Mouse (Mus musculus): ENCODE results near the gene Olfr53. TPM values are rescaled to one million over a fixed set of nuclear protein-coding genes. Genes with fewer than 3 reads are reported as not detected.
"Not testable (repeated sequence)": the region's sequence is repeated elsewhere in the genome, so short reads cannot be mapped to it uniquely, and the experiment has no call there.

Gene Olfr53
- polyA plus RNA-seq (2012; ENCODE audit: insufficient read depth, low replicate concordance): not detected in 2 replicates

DNA sequence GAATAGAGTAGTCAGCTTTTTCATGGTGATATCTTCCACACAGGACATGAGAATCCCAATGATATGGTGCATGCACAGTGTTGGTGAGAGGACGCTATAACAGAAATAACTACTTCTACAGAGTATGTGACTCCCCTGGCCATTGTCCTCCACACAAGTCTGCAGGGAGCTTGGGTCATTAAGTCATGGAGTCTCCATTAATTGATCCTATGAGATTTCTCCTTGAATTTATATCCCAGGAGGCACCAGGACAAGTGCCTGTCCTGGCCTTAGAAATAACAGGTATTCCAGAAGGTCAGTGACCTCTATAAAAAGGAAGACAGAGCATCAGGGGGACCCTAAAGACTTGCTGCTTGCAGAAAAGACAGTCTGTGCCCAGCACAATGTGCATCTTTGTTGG lies at the start of gene Olfr53:
Gene Olfr53, plus strand, starts transcription at position 301 of the 400 bp plus-strand sequence.
- H3K9me3 ChIP-seq: no peaks in the 10 kb centered on the region
- H3K4me1 ChIP-seq: no peaks in the 10 kb centered on the region
- no peak within 1 kb of the TSS for H3K4me3 ChIP-seq (replicated peaks)
- TF ChIP-seq GATA1 (IDR thresholded peaks at IDR 0.05; ENCODE audit: borderline replicate concordance, low read length): no peak
- TF ChIP-seq FLI1 (IDR thresholded peaks at IDR 0.05; ENCODE audit: low read length): no peak
- H3K27me3 ChIP-seq (replicated peaks): no peaks in the 10 kb centered on the region
- H3K36me3 ChIP-seq (replicated peaks; ENCODE audit: low read length): no peaks in the 10 kb centered on the region

DNA sequence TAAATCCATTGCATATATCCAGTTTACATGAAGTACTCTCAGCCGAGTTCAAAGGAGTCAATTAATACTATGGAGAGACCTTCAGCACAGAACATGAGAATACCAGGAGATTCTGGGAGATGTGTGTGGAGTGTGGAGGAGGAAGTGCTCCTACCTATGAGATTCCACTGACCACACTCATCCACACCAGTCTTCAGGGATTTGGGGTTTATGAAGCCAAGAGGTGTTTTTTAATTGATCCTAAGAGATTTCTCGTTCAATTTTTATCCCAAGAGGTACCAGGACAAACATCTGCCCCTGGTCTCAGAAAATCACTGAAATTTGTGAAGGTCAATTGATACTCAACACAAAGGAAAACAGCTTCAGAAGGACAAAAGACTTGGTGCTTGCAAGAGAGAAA lies 45.3 kb upstream of the Olfr53 start, which contains the start of gene Olfr46:
Gene Olfr46, plus strand, starts transcription at position 301 of the 400 bp plus-strand sequence.
- not testable (repeated sequence) for H3K9me3 ChIP-seq; H3K27me3 ChIP-seq (replicated peaks); H3K36me3 ChIP-seq (replicated peaks; ENCODE audit: low read length); H3K4me1 ChIP-seq; H3K4me3 ChIP-seq (replicated peaks)

DNA sequence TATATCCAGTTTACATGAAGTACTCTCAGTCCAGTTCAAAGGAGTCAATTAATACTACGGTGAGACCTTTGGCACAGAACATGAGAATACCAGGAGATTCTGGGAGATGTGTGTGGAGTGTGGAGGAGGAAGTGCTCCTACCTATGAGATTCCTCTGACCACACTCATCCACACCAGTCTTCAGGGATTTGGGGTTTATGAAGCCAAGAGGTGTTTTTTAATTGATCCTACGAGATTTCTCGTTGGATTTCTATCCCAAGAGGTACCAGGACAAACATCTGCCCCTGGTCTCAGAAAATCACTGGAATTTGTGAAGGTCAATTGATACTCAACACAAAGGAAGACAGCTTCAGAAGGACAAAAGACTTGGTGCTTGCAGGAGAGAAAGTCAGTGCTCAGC lies 17.6 kb upstream of the Olfr53 start, which contains the start of gene Olfr61:
Gene Olfr61, plus strand, starts transcription at position 301 of the 400 bp plus-strand sequence.
- H3K27me3 ChIP-seq (replicated peaks); H3K36me3 ChIP-seq (replicated peaks; ENCODE audit: low read length); H3K4me1 ChIP-seq; H3K4me3 ChIP-seq (replicated peaks); H3K9me3 ChIP-seq: not testable (repeated sequence)

DNA sequence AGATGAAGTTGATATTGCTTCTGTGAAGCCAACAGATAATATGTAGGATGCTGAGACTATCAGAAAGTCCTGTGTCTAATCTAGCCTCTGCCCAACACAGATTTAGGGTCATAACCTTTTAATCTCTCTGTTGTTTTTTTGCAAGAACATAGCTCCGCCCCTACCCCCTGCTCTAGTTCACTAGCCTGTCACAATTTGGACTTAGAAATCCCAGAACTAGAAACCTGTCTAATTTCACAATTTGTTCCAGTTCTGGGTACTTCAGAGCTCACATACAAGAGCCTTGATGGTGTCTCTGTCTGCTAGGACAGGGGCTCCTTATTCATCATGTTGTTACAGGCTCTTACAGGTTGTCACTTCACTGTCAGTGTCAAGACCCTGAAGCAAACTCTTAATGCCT lies 15.7 kb upstream of the Olfr53 start:
- H3K9me3 ChIP-seq: no peaks in the 10 kb centered on the region
- TF ChIP-seq GATA1 (IDR thresholded peaks at IDR 0.05; ENCODE audit: borderline replicate concordance, low read length) (no peak), FLI1 (IDR thresholded peaks at IDR 0.05; ENCODE audit: low read length) (no peak)
- no peaks in the 10 kb centered on the region for H3K36me3 ChIP-seq (replicated peaks; ENCODE audit: low read length)
- no peak overlapping the region for H3K4me3 ChIP-seq (replicated peaks)
- H3K27me3 ChIP-seq (replicated peaks): no peaks in the 10 kb centered on the region
- H3K4me1 ChIP-seq: no peaks in the 10 kb centered on the region

DNA sequence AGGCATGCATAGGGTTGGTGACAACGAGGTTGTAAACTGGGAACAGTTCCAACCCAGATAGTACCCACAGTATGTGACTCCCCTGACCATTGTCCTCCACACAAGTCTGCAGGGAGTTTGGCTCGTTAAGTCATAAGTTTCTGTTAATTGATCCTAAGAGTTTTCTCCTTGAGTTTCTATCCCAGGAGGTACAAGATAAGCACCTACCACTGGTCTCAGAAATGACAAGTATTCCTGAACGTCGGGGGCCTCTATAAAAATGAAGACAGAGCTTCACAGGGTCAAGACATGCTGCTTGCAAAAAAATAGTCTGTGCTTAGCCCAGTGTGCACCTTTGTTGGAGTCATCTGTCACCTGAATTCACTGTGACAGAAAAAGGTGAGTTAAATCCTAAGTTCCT lies 13.4 kb downstream of the Olfr53 start, which contains the start of gene Olfr539:
Gene Olfr539, plus strand, starts transcription at position 301 of the 400 bp plus-strand sequence.
- no peaks in the 10 kb centered on the region for H3K36me3 ChIP-seq (replicated peaks; ENCODE audit: low read length)
- H3K4me3 ChIP-seq (replicated peaks): no peak within 1 kb of the TSS
- no peak for TF ChIP-seq FLI1 (IDR thresholded peaks at IDR 0.05; ENCODE audit: low read length)
- TF ChIP-seq GATA1 (IDR thresholded peaks at IDR 0.05; ENCODE audit: borderline replicate concordance, low read length): no peak
- H3K9me3 ChIP-seq: no peaks in the 10 kb centered on the region
- no peaks in the 10 kb centered on the region for H3K27me3 ChIP-seq (replicated peaks)
- no peaks in the 10 kb centered on the region for H3K4me1 ChIP-seq

DNA sequence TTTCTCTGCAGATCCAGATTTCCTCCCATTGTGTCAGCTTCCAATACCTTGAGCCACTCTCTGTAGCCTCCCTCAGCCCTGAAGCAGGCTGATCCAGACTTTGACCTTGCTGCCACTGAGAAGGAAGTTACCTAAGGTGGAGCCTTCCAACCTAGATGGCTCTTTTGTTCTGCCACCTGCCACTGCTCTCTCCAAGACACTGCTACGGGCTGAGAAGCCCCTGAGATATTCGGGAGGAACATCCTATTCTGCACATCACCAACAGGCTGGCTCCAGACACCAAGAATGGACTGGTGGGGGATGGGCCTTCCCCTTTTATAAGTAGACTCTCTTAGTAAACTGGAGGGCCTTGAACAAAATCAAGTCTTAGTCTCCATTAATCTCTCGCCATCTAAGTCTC lies 24.4 kb downstream of the Olfr53 start:
- not testable (repeated sequence) for H3K4me3 ChIP-seq (replicated peaks); H3K27me3 ChIP-seq (replicated peaks); H3K4me1 ChIP-seq; H3K36me3 ChIP-seq (replicated peaks; ENCODE audit: low read length); H3K9me3 ChIP-seq

DNA sequence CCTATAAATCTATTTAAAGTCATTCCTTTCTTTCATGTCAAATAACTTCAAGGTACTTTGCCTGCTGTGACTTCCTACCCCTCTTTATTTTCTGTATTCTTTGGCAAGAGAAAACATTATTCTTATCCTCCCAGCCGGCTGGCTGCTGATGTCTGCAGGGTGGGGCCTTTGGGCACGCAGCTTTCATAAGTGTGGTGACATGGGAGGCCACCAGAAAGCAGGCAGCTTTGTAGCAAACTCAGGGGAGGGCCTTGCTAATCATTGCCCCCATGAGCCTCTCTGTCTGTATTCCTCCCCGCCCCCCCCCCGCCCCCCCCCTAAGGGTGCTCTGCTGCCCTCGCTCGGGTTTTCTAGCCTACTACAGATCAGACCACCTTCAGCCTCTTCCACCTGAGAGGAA lies 29.6 kb downstream of the Olfr53 start:
- Histone ChIP-seq H3K36me3 (replicated peaks; ENCODE audit: low read length) (no peaks in the 10 kb centered on the region), H3K27me3 (replicated peaks) (peaks cover 5% of the 10 kb centered on the region), H3K9me3 (peaks cover 19% of the 10 kb centered on the region), H3K4me1 (no peaks in the 10 kb centered on the region), H3K4me3 (replicated peaks) (no peak overlapping the region)
- TF ChIP-seq GATA1 (IDR thresholded peaks at IDR 0.05; ENCODE audit: borderline replicate concordance, low read length) (no peak), FLI1 (IDR thresholded peaks at IDR 0.05; ENCODE audit: low read length) (no peak)

DNA sequence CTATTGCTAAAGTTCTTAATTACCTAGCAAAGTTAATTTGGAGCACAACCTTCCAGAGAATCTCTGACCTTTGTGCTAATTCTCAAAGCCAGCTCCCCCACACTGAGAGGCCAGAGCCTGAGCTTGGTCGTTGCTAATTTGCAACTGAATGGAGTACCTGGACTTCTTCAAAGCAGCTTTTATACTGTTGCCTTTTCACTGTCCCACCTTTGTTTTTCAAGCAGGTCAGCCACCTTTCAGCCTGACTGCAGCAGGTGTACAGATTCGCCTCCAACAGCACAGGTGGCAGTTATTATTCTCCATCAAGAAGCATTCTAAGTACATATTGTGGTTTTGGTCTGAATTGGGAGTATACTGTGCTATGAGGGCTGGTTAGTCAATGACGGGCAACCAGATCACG lies 33.3 kb downstream of the Olfr53 start:
- H3K4me3 ChIP-seq (replicated peaks); H3K27me3 ChIP-seq (replicated peaks); H3K4me1 ChIP-seq; H3K36me3 ChIP-seq (replicated peaks; ENCODE audit: low read length): not testable (repeated sequence)
- H3K9me3 ChIP-seq: peaks cover 14% of the 10 kb centered on the region

DNA sequence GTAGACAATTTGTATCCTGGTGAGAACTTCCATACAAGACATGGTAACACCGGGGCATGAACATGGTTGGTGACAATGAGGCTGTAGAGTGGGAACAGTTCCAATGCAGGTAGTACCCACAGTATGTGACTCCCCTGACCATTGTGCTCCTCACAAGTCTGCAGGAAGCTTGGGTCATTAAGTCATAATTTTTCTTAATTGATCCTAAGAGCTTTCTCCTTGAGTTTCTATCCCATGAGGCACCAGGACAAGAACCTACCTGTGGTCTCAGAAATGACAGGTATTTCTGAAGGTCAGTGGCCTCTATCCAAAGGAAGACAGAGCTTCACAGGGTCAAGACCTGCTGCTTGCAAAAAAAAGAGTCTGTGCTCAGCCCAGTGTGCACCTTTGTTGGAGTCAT lies 35.4 kb downstream of the Olfr53 start, which contains the start of gene Olfr45:
Gene Olfr45, plus strand, starts transcription at position 301 of the 400 bp plus-strand sequence.
- H3K4me3 ChIP-seq (replicated peaks): no peak within 1 kb of the TSS
- peaks cover 14% of the 10 kb centered on the region for H3K9me3 ChIP-seq
- no peaks in the 10 kb centered on the region for H3K4me1 ChIP-seq
- TF ChIP-seq GATA1 (IDR thresholded peaks at IDR 0.05; ENCODE audit: borderline replicate concordance, low read length): no peak
- H3K36me3 ChIP-seq (replicated peaks; ENCODE audit: low read length): no peaks in the 10 kb centered on the region
- H3K27me3 ChIP-seq (replicated peaks): no peaks in the 10 kb centered on the region

DNA sequence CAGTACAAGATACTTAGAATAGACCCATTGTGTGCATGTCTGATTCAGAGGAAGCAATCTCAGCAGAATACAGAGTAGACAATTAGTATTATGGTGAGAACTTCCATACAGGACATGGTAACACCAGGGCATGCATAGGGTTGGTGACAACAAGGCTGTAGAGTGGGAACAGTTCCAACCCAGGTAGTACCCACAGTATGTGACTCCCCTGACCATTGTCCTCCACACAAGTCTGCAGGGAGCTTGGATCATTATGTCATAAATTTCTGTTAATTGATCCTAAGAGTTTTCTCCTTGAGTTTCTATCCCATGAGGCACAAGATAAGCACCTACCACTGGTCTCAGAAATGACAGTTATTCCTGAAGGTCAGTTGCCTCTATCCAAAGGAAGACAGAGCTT lies 50.7 kb downstream of the Olfr53 start, which contains the start of gene Olfr541:
Gene Olfr541, plus strand, starts transcription at position 301 of the 400 bp plus-strand sequence.
- H3K9me3 ChIP-seq: no peaks in the 10 kb centered on the region
- TF ChIP-seq GATA1 (IDR thresholded peaks at IDR 0.05; ENCODE audit: borderline replicate concordance, low read length): no peak
- TF ChIP-seq FLI1 (IDR thresholded peaks at IDR 0.05; ENCODE audit: low read length): no peak
- H3K27me3 ChIP-seq (replicated peaks): no peaks in the 10 kb centered on the region
- H3K4me1 ChIP-seq: no peaks in the 10 kb centered on the region
- no peak within 1 kb of the TSS for H3K4me3 ChIP-seq (replicated peaks)
- H3K36me3 ChIP-seq (replicated peaks; ENCODE audit: low read length): no peaks in the 10 kb centered on the region

Other genes starting within 250 kb of the Olfr53 start
- not detected in 2 replicates for gene Olfr531, start 243.5 kb upstream of the Olfr53 start, polyA plus RNA-seq (2012; ENCODE audit: insufficient read depth, low replicate concordance)
- gene Olfr532, start 224.8 kb upstream of the Olfr53 start, polyA plus RNA-seq (2012; ENCODE audit: insufficient read depth, low replicate concordance): not detected in 2 replicates
- gene Olfr533, start 183.1 kb upstream of the Olfr53 start, polyA plus RNA-seq (2012; ENCODE audit: insufficient read depth, low replicate concordance): not detected in 2 replicates
- gene Olfr535, start 162.2 kb upstream of the Olfr53 start, polyA plus RNA-seq (2012; ENCODE audit: insufficient read depth, low replicate concordance): not detected in 2 replicates
- gene Olfr536, start 139.1 kb upstream of the Olfr53 start, polyA plus RNA-seq (2012; ENCODE audit: insufficient read depth, low replicate concordance): not detected in 2 replicates
- not detected in 2 replicates for gene Olfr538, start 78.6 kb upstream of the Olfr53 start, polyA plus RNA-seq (2012; ENCODE audit: insufficient read depth, low replicate concordance)
- gene Olfr46, start 45.2 kb upstream of the Olfr53 start, polyA plus RNA-seq (2012; ENCODE audit: insufficient read depth, low replicate concordance): not detected in 2 replicates
- gene Olfr61, start 17.5 kb upstream of the Olfr53 start, polyA plus RNA-seq (2012; ENCODE audit: insufficient read depth, low replicate concordance): not detected in 2 replicates
- not detected in 2 replicates for gene Olfr539, start 13.5 kb downstream of the Olfr53 start, polyA plus RNA-seq (2012; ENCODE audit: insufficient read depth, low replicate concordance)
- gene Olfr45, start 35.5 kb downstream of the Olfr53 start, polyA plus RNA-seq (2012; ENCODE audit: insufficient read depth, low replicate concordance): not detected in 2 replicates
- not detected in 2 replicates for gene Olfr541, start 50.8 kb downstream of the Olfr53 start, polyA plus RNA-seq (2012; ENCODE audit: insufficient read depth, low replicate concordance)
- not detected in 2 replicates for gene Cyp2e1, start 117.3 kb downstream of the Olfr53 start, polyA plus RNA-seq (2012; ENCODE audit: insufficient read depth, low replicate concordance)
- 0.38 TPM in 1 of 2 replicates, not detected in the other for gene Syce1, start 141.4 kb downstream of the Olfr53 start, polyA plus RNA-seq (2012; ENCODE audit: insufficient read depth, low replicate concordance)
- gene Zfp941, start 175.7 kb downstream of the Olfr53 start, polyA plus RNA-seq (2012; ENCODE audit: insufficient read depth, low replicate concordance): 1.8 TPM in 1 of 2 replicates, not detected in the other
- not detected in 2 replicates for gene Urah, start 188.6 kb downstream of the Olfr53 start, polyA plus RNA-seq (2012; ENCODE audit: insufficient read depth, low replicate concordance)
- gene Scgb1c1, start 199.1 kb downstream of the Olfr53 start, polyA plus RNA-seq (2012; ENCODE audit: insufficient read depth, low replicate concordance): 1.1 TPM in 1 of 2 replicates, not detected in the other
- 0.13 TPM in 1 of 2 replicates, not detected in the other for gene Odf3, start 201.4 kb downstream of the Olfr53 start, polyA plus RNA-seq (2012; ENCODE audit: insufficient read depth, low replicate concordance)
- gene Gm45785, start 209.9 kb downstream of the Olfr53 start, polyA plus RNA-seq (2012; ENCODE audit: insufficient read depth, low replicate concordance): not detected in 2 replicates
- gene Ric8a, start 210.5 kb downstream of the Olfr53 start, polyA plus RNA-seq (2012; ENCODE audit: insufficient read depth, low replicate concordance): 57.2 and 112 TPM in 2 replicates
- 4.0 and 23.4 TPM in 2 replicates for gene Bet1l, start 211.1 kb downstream of the Olfr53 start, polyA plus RNA-seq (2012; ENCODE audit: insufficient read depth, low replicate concordance)
- 16.6 and 130 TPM in 2 replicates for gene Psmd13, start 235.5 kb downstream of the Olfr53 start, polyA plus RNA-seq (2012; ENCODE audit: insufficient read depth, low replicate concordance)
- 25.1 and 60.6 TPM in 2 replicates for gene Sirt3, start 235.9 kb downstream of the Olfr53 start, polyA plus RNA-seq (2012; ENCODE audit: insufficient read depth, low replicate concordance)